Mouse (Mus musculus): ENCODE measurements around the gene Taf1d. TPM values are rescaled to one million over a fixed set of nuclear protein-coding genes. Genes with fewer than 3 reads are reported as not detected.
"Not testable (repeated sequence)": the region's sequence is repeated elsewhere in the genome, so short reads cannot be mapped to it uniquely, and the experiment has no call there.

The Taf1d gene
- polyA plus RNA-seq, 1 experiment: 10.3 TPM

GRCm38 (mm10) chr9:15306398-15307119 lies 545 bp downstream of the Taf1d start, which contains the start of gene 4931406C07Rik:
Gene 4931406C07Rik (minus strand): TSS chr9:15306448.
- no peak for DNase-seq

GRCm38 (mm10) chr9:15307257-15307656 lies 1.2 kb downstream of the Taf1d start:
- DNase-seq: no peak
- TF ChIP-seq CTCF (IDR thresholded peaks at IDR 0.05; ENCODE audit: insufficient read depth, low read length) (no peak), POLR2A (IDR thresholded peaks at IDR 0.05; ENCODE audit: borderline replicate concordance, extremely low read depth, low read depth, low read length) (no peak)
- Histone ChIP-seq H3K4me3 (replicated peaks; ENCODE audit: extremely low read depth, low read depth, low read length) (no peak overlapping the region), H3K4me1 (ENCODE audit: control insufficient read depth, insufficient read depth, low read length) (peaks cover 7% of the 10 kb centered on the region)
- 14% methylated on average over 6 of the region's 6 CpGs for WGBS

More at GRCm38 (mm10) chr9:15306398-15307119, 545 bp downstream of the Taf1d start, which contains the start of gene 4931406C07Rik:
- peaks cover 8% of the 10 kb centered on the region for H3K4me1 ChIP-seq (ENCODE audit: control insufficient read depth, insufficient read depth, low read length)
- H3K4me3 ChIP-seq (replicated peaks; ENCODE audit: extremely low read depth, low read depth, low read length): peak within 1 kb of the TSS; percentile 96
- TF ChIP-seq POLR2A (IDR thresholded peaks at IDR 0.05; ENCODE audit: borderline replicate concordance, extremely low read depth, low read depth, low read length) (no peak), CTCF (IDR thresholded peaks at IDR 0.05; ENCODE audit: insufficient read depth, low read length) (no peak)
- under 1% methylated on average over 35 of the region's 35 CpGs for WGBS

- 37% methylated on average over 2 of the region's 2 CpGs for WGBS
- DNase-seq: no peak
- no peak for TF ChIP-seq POLR2A (IDR thresholded peaks at IDR 0.05; ENCODE audit: borderline replicate concordance, extremely low read depth, low read depth, low read length)
- no peak for TF ChIP-seq CTCF (IDR thresholded peaks at IDR 0.05; ENCODE audit: insufficient read depth, low read length)
- H3K4me3 ChIP-seq (replicated peaks; ENCODE audit: extremely low read depth, low read depth, low read length): no peak overlapping the region
- peaks cover 7% of the 10 kb centered on the region for H3K4me1 ChIP-seq (ENCODE audit: control insufficient read depth, insufficient read depth, low read length)
These were observed 2.2 kb downstream of the Taf1d start for GRCm38 (mm10) chr9:15308254-15308653.

GRCm38 (mm10) chr9:15309425-15309824 lies 3.4 kb downstream of the Taf1d start:
- no peak overlapping the region for H3K4me3 ChIP-seq (replicated peaks; ENCODE audit: extremely low read depth, low read depth, low read length)
- TF ChIP-seq POLR2A (IDR thresholded peaks at IDR 0.05; ENCODE audit: borderline replicate concordance, extremely low read depth, low read depth, low read length) (no peak), CTCF (IDR thresholded peaks at IDR 0.05; ENCODE audit: insufficient read depth, low read length) (no peak)
- no peak for DNase-seq
- H3K4me1 ChIP-seq (ENCODE audit: control insufficient read depth, insufficient read depth, low read length): peaks cover 7% of the 10 kb centered on the region
- 22% methylated on average over 4 of the region's 4 CpGs for WGBS

GRCm38 (mm10) chr9:15310179-15310578 lies 4.2 kb downstream of the Taf1d start:
- TF ChIP-seq POLR2A (IDR thresholded peaks at IDR 0.05; ENCODE audit: borderline replicate concordance, extremely low read depth, low read depth, low read length) (no peak), CTCF (IDR thresholded peaks at IDR 0.05; ENCODE audit: insufficient read depth, low read length) (no peak)
- no peak for DNase-seq
- WGBS: 87% methylated on average over 1 of the region's 1 CpGs

GRCm38 (mm10) chr9:15312054-15312735 lies 6.2 kb downstream of the Taf1d start:
- 84% methylated on average over 2 of the region's 2 CpGs for WGBS
- no peak for DNase-seq
- Histone ChIP-seq H3K4me1 (ENCODE audit: control insufficient read depth, insufficient read depth, low read length) (peaks cover 4% of the 10 kb centered on the region; the same call in 1 of the 2 replicates), H3K4me3 (replicated peaks; ENCODE audit: extremely low read depth, low read depth, low read length) (no peak overlapping the region)
- TF ChIP-seq POLR2A (IDR thresholded peaks at IDR 0.05; ENCODE audit: borderline replicate concordance, extremely low read depth, low read depth, low read length) (no peak), CTCF (IDR thresholded peaks at IDR 0.05; ENCODE audit: insufficient read depth, low read length) (no peak)

More at GRCm38 (mm10) chr9:15310179-15310578, 4.2 kb downstream of the Taf1d start:
- H3K4me3 ChIP-seq (replicated peaks; ENCODE audit: extremely low read depth, low read depth, low read length): no peak overlapping the region
- H3K4me1 ChIP-seq (ENCODE audit: control insufficient read depth, insufficient read depth, low read length): peaks cover 7% of the 10 kb centered on the region

GRCm38 (mm10) chr9:15313633-15314032 lies 7.6 kb downstream of the Taf1d start:
- TF ChIP-seq POLR2A (IDR thresholded peaks at IDR 0.05; ENCODE audit: borderline replicate concordance, extremely low read depth, low read depth, low read length): no peak
- no peak for TF ChIP-seq CTCF (IDR thresholded peaks at IDR 0.05; ENCODE audit: insufficient read depth, low read length)
- no peak for DNase-seq
- no peak overlapping the region for H3K4me3 ChIP-seq (replicated peaks; ENCODE audit: extremely low read depth, low read depth, low read length)
- H3K4me1 ChIP-seq (ENCODE audit: control insufficient read depth, insufficient read depth, low read length): no peaks in the 10 kb centered on the region
- WGBS: 86% methylated on average over 5 of the region's 5 CpGs

- no peaks in the 10 kb centered on the region for H3K4me1 ChIP-seq (ENCODE audit: control insufficient read depth, insufficient read depth, low read length)
- DNase-seq: no peak
- TF ChIP-seq CTCF (IDR thresholded peaks at IDR 0.05; ENCODE audit: insufficient read depth, low read length): no peak
- no peak for TF ChIP-seq POLR2A (IDR thresholded peaks at IDR 0.05; ENCODE audit: borderline replicate concordance, extremely low read depth, low read depth, low read length)
- 93% methylated on average over 1 of the region's 1 CpGs for WGBS
- H3K4me3 ChIP-seq (replicated peaks; ENCODE audit: extremely low read depth, low read depth, low read length): no peak overlapping the region
These were observed 8.6 kb downstream of the Taf1d start for GRCm38 (mm10) chr9:15314619-15315018.

GRCm38 (mm10) chr9:15316296-15316695 lies 10.3 kb downstream of the Taf1d start:
- not testable (repeated sequence) for H3K4me3 ChIP-seq (replicated peaks; ENCODE audit: extremely low read depth, low read depth, low read length); DNase-seq; H3K4me1 ChIP-seq (ENCODE audit: control insufficient read depth, insufficient read depth, low read length)
- WGBS: 90% methylated on average over 2 of the region's 2 CpGs
